Mouse (Mus musculus) megakaryocyte-erythroid progenitor cell, adult 5-6 weeks (primary cell): ENCODE data around the gene Mmp25. TPM values are rescaled to one million over a fixed set of nuclear protein-coding genes. Genes with fewer than 3 reads are reported as not detected.

Source experiments
- ATAC-seq: replicated peaks from 2 replicates; pipeline ENCODE4 v1.8.0; 2016; ENCODE audit warnings: mild to moderate bottlenecking, inconsistent platforms; ENCODE audit not compliant: severe bottlenecking, poor library complexity, low FRiP score, low TSS enrichment
- total RNA-seq, 2 experiments: library from RNA; stranded (forward) in 1 of 2; stranded (reverse) in 1 of 2; fragments of 200-1000, 215-1000 nt in 1 of 2; fragments of >200 nt in 1 of 2; fragmentation: Nextera tagmentation in 1 of 2; gene quantifications; 2 replicates each; pipeline ENCODE4 v1.2.3; 2014 to 2017

Gene Mmp25
- total RNA-seq (2014; fragmentation: Nextera tagmentation) (0.07 TPM in 1 of 2 replicates, not detected in the other), total RNA-seq (2017) (not detected in 2 replicates)

- ATAC-seq = 0 out of 2 replicates have a peak, but pooled peaks have one; percentile 22
Observed at GRCm38 (mm10) chr17:23644613-23645495, at the start of gene Mmp25. TSS of gene Mmp25 (minus strand) at chr17:23645277.

GRCm38 (mm10) chr17:23694491-23694890 lies 49.4 kb upstream of the Mmp25 start:
- ATAC-seq = no peak

- ATAC-seq = no peak
Observed at GRCm38 (mm10) chr17:23683856-23684672, 39.0 kb upstream of the Mmp25 start, which contains the start of gene Cldn9. TSS of gene Cldn9 (minus strand) at chr17:23684026.

GRCm38 (mm10) chr17:23683226-23683625 lies 38.1 kb upstream of the Mmp25 start:
- no peak for ATAC-seq

- ATAC-seq = no peak
Observed at GRCm38 (mm10) chr17:23682530-23682929, 37.5 kb upstream of the Mmp25 start.

GRCm38 (mm10) chr17:23682092-23682491 lies 37.0 kb upstream of the Mmp25 start:
- no peak for ATAC-seq

- no peak for ATAC-seq
Observed at GRCm38 (mm10) chr17:23681086-23681485, 36.0 kb upstream of the Mmp25 start.

- ATAC-seq = no peak
Observed at GRCm38 (mm10) chr17:23680336-23680735, 35.3 kb upstream of the Mmp25 start.

GRCm38 (mm10) chr17:23679127-23679835 lies 34.2 kb upstream of the Mmp25 start, which contains the start of gene Cldn6:
TSS of gene Cldn6 (plus strand) at chr17:23679249.
- ATAC-seq = no peak

- ATAC-seq = peak; percentile 64
Observed at GRCm38 (mm10) chr17:23677236-23677679, 32.2 kb upstream of the Mmp25 start, which contains the start of gene Tnfrsf12a. TSS of gene Tnfrsf12a (minus strand) at chr17:23677468.

GRCm38 (mm10) chr17:23676473-23677031 lies 31.5 kb upstream of the Mmp25 start:
- ATAC-seq = no peak

GRCm38 (mm10) chr17:23675564-23676281 lies 30.6 kb upstream of the Mmp25 start:
- ATAC-seq = 0 out of 2 replicates have a peak, but pooled peaks have one; percentile 3

- ATAC-seq = no peak
Observed at GRCm38 (mm10) chr17:23675127-23675526, 30.1 kb upstream of the Mmp25 start.

GRCm38 (mm10) chr17:23674271-23674952 lies 29.3 kb upstream of the Mmp25 start:
- ATAC-seq = no peak

GRCm38 (mm10) chr17:23673424-23674073 lies 28.5 kb upstream of the Mmp25 start, which contains the start of the genes Hcfc1r1 and Thoc6:
TSS of gene Hcfc1r1 (plus strand) at chr17:23673596.
TSS of gene Thoc6 (minus strand) at chr17:23673882.
- peak; percentile 90 for ATAC-seq

GRCm38 (mm10) chr17:23672761-23673160 lies 27.7 kb upstream of the Mmp25 start:
- no peak for ATAC-seq

GRCm38 (mm10) chr17:23671519-23671918 lies 26.4 kb upstream of the Mmp25 start:
- no peak for ATAC-seq
